Mouse (Mus musculus): ENCODE data around the gene Adap2. TPM values are rescaled to one million over a fixed set of nuclear protein-coding genes. Genes with fewer than 3 reads are reported as not detected.
A peak's percentile ranks its signal among the peaks of the same experiment; 100 is the strongest.
"Not testable (repeated sequence)": the region's sequence is repeated elsewhere in the genome, so short reads cannot be mapped to it uniquely, and the experiment has no call there.

Gene Adap2
- polyA plus RNA-seq, 1 experiment from 2014 or later = 1.6 TPM

GRCm38 (mm10) chr11:80137773-80138172 lies 16.1 kb upstream of the Adap2 start:
- H3K9me3 ChIP-seq (ENCODE audit: control insufficient read depth, low read length) = no peaks in the 10 kb centered on the region
- peaks cover 68% of the 10 kb centered on the region for H3K36me3 ChIP-seq (ENCODE audit: control insufficient read depth, insufficient read depth, low read length)
- peaks cover 2 to 4% of the 10 kb centered on the region in 2 experiments; a peak in 3 of 4 replicates for H3K4me1 ChIP-seq (ENCODE audit: control insufficient read depth in 2 of 2, insufficient read depth in 2 of 2, low read length in 2 of 2)
- no peak overlapping the region for H3K4me3 ChIP-seq (ENCODE audit: control insufficient read depth in 1 of 2, insufficient read depth in 1 of 2, low read depth in 1 of 2, low read length in 2 of 2)
- no peak overlapping the region for H3K4me2 ChIP-seq (ENCODE audit: low read length)
- no peak for ATAC-seq (ENCODE audit: insufficient number of reproducible peaks, insufficient read depth, low FRiP score, low read depth)
- H3K9ac ChIP-seq (ENCODE audit: low read length) = no peak overlapping the region
- no peaks in the 10 kb centered on the region for H3K27me3 ChIP-seq (ENCODE audit: control insufficient read depth, insufficient read depth, low read length)
- no peak overlapping the region for H3K27ac ChIP-seq (replicated peaks in 1 of 2; ENCODE audit: control insufficient read depth in 1 of 2, insufficient read depth in 1 of 2, low read depth in 2 of 2, low read length in 2 of 2)
- WGBS = 86% methylated on average over 5 of the region's 5 CpGs

DNA sequence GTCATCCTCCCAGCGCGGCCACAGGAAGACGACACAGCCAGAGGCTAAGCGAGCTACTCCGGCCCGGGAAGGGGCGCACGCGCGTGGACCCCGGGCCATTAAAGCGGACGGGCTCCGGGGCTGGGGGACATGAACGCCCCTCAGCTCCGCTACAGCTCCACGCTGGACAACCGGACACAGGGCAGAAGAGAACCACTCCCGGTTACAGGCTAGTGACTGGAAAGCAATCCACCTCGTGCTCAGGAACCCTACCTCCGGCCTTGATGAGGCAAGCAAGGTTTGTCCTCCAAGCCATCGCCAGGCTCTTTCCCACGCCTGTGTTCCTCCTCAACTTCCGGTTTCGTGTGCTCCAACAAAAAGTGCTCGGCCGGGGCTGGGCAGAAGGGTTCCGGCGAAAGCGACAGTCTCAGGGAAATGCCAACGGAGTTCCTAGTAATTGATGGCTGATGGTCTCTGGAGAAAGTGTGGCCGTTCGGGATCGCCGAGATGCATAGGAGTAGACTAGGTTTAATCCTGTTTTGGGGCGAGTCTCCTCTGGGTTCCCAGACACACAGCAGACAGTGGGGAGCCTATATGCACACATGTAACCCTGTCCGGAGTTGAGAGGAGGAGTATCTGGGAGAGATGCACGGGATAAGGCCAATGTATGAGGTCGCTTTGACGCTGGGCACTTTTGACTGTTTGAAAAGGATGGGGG lies 11.9 kb upstream of the Adap2 start, which contains the start of gene Tefm:
Tefm (minus strand) TSS at position 351 of the 697 bp plus-strand sequence.
- Histone ChIP-seq H3K9ac (ENCODE audit: low read length) (peak within 1 kb of the TSS; percentile 94), H3K27me3 (ENCODE audit: control insufficient read depth, insufficient read depth, low read length) (no peaks in the 10 kb centered on the region), H3K36me3 (ENCODE audit: control insufficient read depth, insufficient read depth, low read length) (peaks cover 34% of the 10 kb centered on the region), H3K9me3 (ENCODE audit: control insufficient read depth, low read length) (no peaks in the 10 kb centered on the region), H3K4me2 (ENCODE audit: low read length) (peak within 1 kb of the TSS; percentile 81), H3K4me1 (ENCODE audit: control insufficient read depth in 2 of 2, insufficient read depth in 2 of 2, low read length in 2 of 2) (peaks cover 2 to 4% of the 10 kb centered on the region in 2 experiments; a peak in 3 of 4 replicates), H3K4me3 (ENCODE audit: control insufficient read depth in 1 of 2, insufficient read depth in 1 of 2, low read depth in 1 of 2, low read length in 2 of 2) (peak within 1 kb of the TSS; percentile 85 to 88), H3K27ac (replicated peaks in 1 of 2; ENCODE audit: control insufficient read depth in 1 of 2, insufficient read depth in 1 of 2, low read depth in 2 of 2, low read length in 2 of 2) (peak within 1 kb of the TSS; percentile 84 to 87)
- WGBS = under 1% methylated on average over 40 of the region's 40 CpGs
- peak; percentile 76 for ATAC-seq (ENCODE audit: insufficient number of reproducible peaks, insufficient read depth, low FRiP score, low read depth)

DNA sequence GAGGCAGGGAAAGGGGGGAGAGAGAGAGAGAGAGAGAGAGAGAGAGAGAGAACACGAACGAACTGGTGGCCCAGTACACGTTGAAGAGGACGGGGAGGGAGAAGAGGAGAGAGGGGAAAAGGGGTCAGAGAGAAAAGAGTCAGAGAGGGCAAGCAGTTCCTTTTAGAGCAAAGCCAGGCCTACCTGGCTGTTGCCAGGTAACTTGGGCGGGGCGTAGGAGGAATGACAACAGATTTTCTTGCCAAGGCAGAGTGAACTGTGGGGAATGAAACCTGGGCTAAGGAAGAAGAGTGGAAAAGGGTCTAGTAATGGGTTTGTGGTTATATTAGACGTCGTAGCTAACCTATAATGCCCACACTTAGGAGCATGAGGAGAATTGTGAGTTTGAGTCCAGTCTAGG lies 11.0 kb upstream of the Adap2 start:
- Histone ChIP-seq H3K9me3 (ENCODE audit: control insufficient read depth, low read length) (no peaks in the 10 kb centered on the region), H3K4me1 (ENCODE audit: control insufficient read depth in 2 of 2, insufficient read depth in 2 of 2, low read length in 2 of 2) (peaks cover 2 to 4% of the 10 kb centered on the region in 2 experiments; a peak in 3 of 4 replicates), H3K27me3 (ENCODE audit: control insufficient read depth, insufficient read depth, low read length) (no peaks in the 10 kb centered on the region), H3K4me3 (ENCODE audit: control insufficient read depth in 1 of 2, insufficient read depth in 1 of 2, low read depth in 1 of 2, low read length in 2 of 2) (peak overlapping the region in 1 of 2 experiments; percentile 88; a peak in 3 of 4 replicates), H3K27ac (replicated peaks in 1 of 2; ENCODE audit: control insufficient read depth in 1 of 2, insufficient read depth in 1 of 2, low read depth in 2 of 2, low read length in 2 of 2) (no peak overlapping the region), H3K36me3 (ENCODE audit: control insufficient read depth, insufficient read depth, low read length) (peaks cover 25% of the 10 kb centered on the region), H3K4me2 (ENCODE audit: low read length) (peak overlapping the region; percentile 81), H3K9ac (ENCODE audit: low read length) (peak overlapping the region; percentile 94)
- 41% methylated on average over 8 of the region's 8 CpGs for WGBS
- ATAC-seq (ENCODE audit: insufficient number of reproducible peaks, insufficient read depth, low FRiP score, low read depth) = no peak

- Histone ChIP-seq H3K4me2 (ENCODE audit: low read length) (no peak overlapping the region), H3K4me3 (ENCODE audit: control insufficient read depth in 1 of 2, insufficient read depth in 1 of 2, low read depth in 1 of 2, low read length in 2 of 2) (no peak overlapping the region), H3K27me3 (ENCODE audit: control insufficient read depth, insufficient read depth, low read length) (no peaks in the 10 kb centered on the region), H3K4me1 (ENCODE audit: control insufficient read depth in 2 of 2, insufficient read depth in 2 of 2, low read length in 2 of 2) (peaks cover 2 to 4% of the 10 kb centered on the region in 2 experiments; a peak in 3 of 4 replicates), H3K36me3 (ENCODE audit: control insufficient read depth, insufficient read depth, low read length) (no peaks in the 10 kb centered on the region), H3K27ac (replicated peaks in 1 of 2; ENCODE audit: control insufficient read depth in 1 of 2, insufficient read depth in 1 of 2, low read depth in 2 of 2, low read length in 2 of 2) (no peak overlapping the region), H3K9ac (ENCODE audit: low read length) (no peak overlapping the region), H3K9me3 (ENCODE audit: control insufficient read depth, low read length) (no peaks in the 10 kb centered on the region)
- ATAC-seq (ENCODE audit: insufficient number of reproducible peaks, insufficient read depth, low FRiP score, low read depth) = no peak
- 52% methylated on average over 10 of the region's 10 CpGs for WGBS
Measured at GRCm38 (mm10) chr11:80145787-80146275, 8.1 kb upstream of the Adap2 start.

DNA sequence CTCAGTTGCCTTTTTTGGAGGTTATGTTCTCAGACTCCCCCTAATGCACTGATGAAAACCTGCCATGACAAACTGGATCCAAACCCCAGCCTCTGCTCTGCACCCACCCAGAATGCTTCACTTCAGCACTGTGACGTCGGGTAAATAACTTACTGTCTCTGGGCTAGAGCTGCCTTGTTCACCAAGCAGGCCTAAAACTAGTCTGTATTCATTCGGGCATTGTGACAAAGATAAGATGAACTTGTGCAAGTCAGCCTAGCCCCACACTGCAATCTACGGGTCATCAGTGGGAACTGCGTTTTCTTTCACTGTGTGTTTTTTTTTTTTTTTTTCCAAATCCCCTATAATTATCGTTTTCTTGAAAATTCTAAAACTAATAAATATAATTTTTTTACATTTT lies 6.2 kb upstream of the Adap2 start:
- H3K27ac ChIP-seq (replicated peaks in 1 of 2; ENCODE audit: control insufficient read depth in 1 of 2, insufficient read depth in 1 of 2, low read depth in 2 of 2, low read length in 2 of 2) = no peak overlapping the region
- no peak for ATAC-seq (ENCODE audit: insufficient number of reproducible peaks, insufficient read depth, low FRiP score, low read depth)
- peaks cover 4% of the 10 kb centered on the region; the same call in 1 of the 2 replicates for H3K27me3 ChIP-seq (ENCODE audit: control insufficient read depth, insufficient read depth, low read length)
- H3K4me3 ChIP-seq (ENCODE audit: control insufficient read depth in 1 of 2, insufficient read depth in 1 of 2, low read depth in 1 of 2, low read length in 2 of 2) = no peak overlapping the region
- no peak overlapping the region for H3K4me2 ChIP-seq (ENCODE audit: low read length)
- WGBS = 64% methylated on average over 6 of the region's 6 CpGs
- H3K36me3 ChIP-seq (ENCODE audit: control insufficient read depth, insufficient read depth, low read length) = no peaks in the 10 kb centered on the region
- no peaks in the 10 kb centered on the region for H3K9me3 ChIP-seq (ENCODE audit: control insufficient read depth, low read length)
- no peaks in the 10 kb centered on the region; a peak in 1 of 4 replicates for H3K4me1 ChIP-seq (ENCODE audit: control insufficient read depth in 2 of 2, insufficient read depth in 2 of 2, low read length in 2 of 2)
- no peak overlapping the region for H3K9ac ChIP-seq (ENCODE audit: low read length)

DNA sequence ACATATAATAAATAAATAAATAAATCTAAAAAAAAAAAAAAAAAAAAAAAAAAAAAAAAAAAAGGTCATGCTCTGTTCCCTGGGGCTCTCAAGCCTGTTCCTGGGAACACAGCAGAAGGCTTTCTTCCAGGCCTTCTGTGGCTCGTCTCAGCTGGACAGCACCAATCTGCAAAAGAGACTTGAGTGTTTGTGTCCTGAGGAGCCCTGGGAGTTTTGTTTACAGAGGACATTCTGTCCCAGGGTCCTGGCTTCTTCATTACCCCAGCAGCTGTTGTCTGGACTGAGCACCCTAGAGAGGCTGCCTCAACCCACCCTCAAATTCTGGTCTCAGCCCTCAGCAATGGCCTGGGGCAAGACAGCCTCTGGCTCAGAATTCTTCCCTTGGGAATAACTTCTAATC lies 5.6 kb upstream of the Adap2 start:
- Histone ChIP-seq H3K4me2 (ENCODE audit: low read length) (no peak overlapping the region), H3K4me3 (ENCODE audit: control insufficient read depth in 1 of 2, insufficient read depth in 1 of 2, low read depth in 1 of 2, low read length in 2 of 2) (no peak overlapping the region), H3K36me3 (ENCODE audit: control insufficient read depth, insufficient read depth, low read length) (no peaks in the 10 kb centered on the region), H3K27ac (replicated peaks in 1 of 2; ENCODE audit: control insufficient read depth in 1 of 2, insufficient read depth in 1 of 2, low read depth in 2 of 2, low read length in 2 of 2) (no peak overlapping the region), H3K9me3 (ENCODE audit: control insufficient read depth, low read length) (no peaks in the 10 kb centered on the region), H3K27me3 (ENCODE audit: control insufficient read depth, insufficient read depth, low read length) (peaks cover 6% of the 10 kb centered on the region; the same call in 1 of the 2 replicates), H3K9ac (ENCODE audit: low read length) (no peak overlapping the region), H3K4me1 (ENCODE audit: control insufficient read depth in 2 of 2, insufficient read depth in 2 of 2, low read length in 2 of 2) (no peaks in the 10 kb centered on the region)
- 25% methylated on average over 1 of the region's 1 CpGs for WGBS
- no peak for ATAC-seq (ENCODE audit: insufficient number of reproducible peaks, insufficient read depth, low FRiP score, low read depth)

DNA sequence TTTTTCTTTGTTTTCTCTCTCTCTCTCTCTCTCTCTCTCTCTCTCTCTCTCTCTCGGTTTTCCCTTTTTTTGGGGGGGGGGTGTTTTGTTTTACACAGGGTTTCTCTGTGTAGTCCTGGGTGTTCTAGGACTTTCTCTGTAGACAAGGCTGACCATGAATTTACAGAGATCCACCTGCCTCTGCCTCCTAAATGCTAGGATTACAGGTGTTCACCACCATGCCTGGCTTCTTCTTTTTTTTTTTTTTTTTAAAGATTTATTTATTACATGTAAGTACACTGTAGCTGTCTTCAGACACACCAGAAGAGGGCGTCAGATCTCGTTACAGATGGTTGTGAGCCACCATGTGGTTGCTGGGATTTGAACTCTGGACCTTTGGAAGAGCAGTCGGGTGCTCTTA lies 4.9 kb upstream of the Adap2 start:
- peaks cover 13% of the 10 kb centered on the region; the same call in 1 of the 2 replicates for H3K27me3 ChIP-seq (ENCODE audit: control insufficient read depth, insufficient read depth, low read length)
- H3K9ac ChIP-seq (ENCODE audit: low read length); H3K4me1 ChIP-seq (ENCODE audit: control insufficient read depth in 2 of 2, insufficient read depth in 2 of 2, low read length in 2 of 2); H3K4me2 ChIP-seq (ENCODE audit: low read length); H3K9me3 ChIP-seq (ENCODE audit: control insufficient read depth, low read length); ATAC-seq (ENCODE audit: insufficient number of reproducible peaks, insufficient read depth, low FRiP score, low read depth); H3K4me3 ChIP-seq (ENCODE audit: control insufficient read depth in 1 of 2, insufficient read depth in 1 of 2, low read depth in 1 of 2, low read length in 2 of 2); H3K27ac ChIP-seq (replicated peaks in 1 of 2; ENCODE audit: control insufficient read depth in 1 of 2, insufficient read depth in 1 of 2, low read depth in 2 of 2, low read length in 2 of 2); H3K36me3 ChIP-seq (ENCODE audit: control insufficient read depth, insufficient read depth, low read length): not testable (repeated sequence)
- 64% methylated on average over 1 of the region's 4 CpGs for WGBS
